Mouse (Mus musculus) right cerebral cortex, postnatal 14 days (tissue): ENCODE measurements around the gene Ofcc1.

ENCODE experiments used
- DNase-seq: peaks from one replicate; pipeline ENCODE4 v3.0.0; 2022

The Ofcc1 gene

GRCm38 (mm10) chr13:40361288-40361687 is at the start of gene Ofcc1:
TSS of gene Ofcc1 (minus strand) at chr13:40361450.
- DNase-seq: no peak

GRCm38 (mm10) chr13:40390120-40390519 is 28.9 kb upstream of the Ofcc1 start:
- no peak for DNase-seq

GRCm38 (mm10) chr13:40387446-40387845 is 26.2 kb upstream of the Ofcc1 start:
- DNase-seq: no peak

GRCm38 (mm10) chr13:40384962-40385361 is 23.7 kb upstream of the Ofcc1 start:
- no peak for DNase-seq

- DNase-seq: no peak
Observed at GRCm38 (mm10) chr13:40376773-40377172, 15.5 kb upstream of the Ofcc1 start.

- DNase-seq: no peak
Observed at GRCm38 (mm10) chr13:40366762-40367161, 5.5 kb upstream of the Ofcc1 start.

- no peak for DNase-seq
Observed at GRCm38 (mm10) chr13:40364855-40365254, 3.6 kb upstream of the Ofcc1 start.

- DNase-seq: no peak
Observed at GRCm38 (mm10) chr13:40360692-40361091, 558 bp downstream of the Ofcc1 start.

- DNase-seq: no peak
Observed at GRCm38 (mm10) chr13:40347045-40347444, 14.2 kb downstream of the Ofcc1 start.

GRCm38 (mm10) chr13:40323301-40323700 is 37.9 kb downstream of the Ofcc1 start:
- DNase-seq: no peak

GRCm38 (mm10) chr13:40320814-40321525 is 40.3 kb downstream of the Ofcc1 start:
- DNase-seq: no peak

GRCm38 (mm10) chr13:40317731-40318130 is 43.5 kb downstream of the Ofcc1 start:
- DNase-seq: no peak

GRCm38 (mm10) chr13:40315158-40315792 is 46.0 kb downstream of the Ofcc1 start:
- no peak for DNase-seq

GRCm38 (mm10) chr13:40292891-40293290 is 68.4 kb downstream of the Ofcc1 start:
- DNase-seq: no peak

- no peak for DNase-seq
Observed at GRCm38 (mm10) chr13:40290846-40291245, 70.4 kb downstream of the Ofcc1 start.

- no peak for DNase-seq
Observed at GRCm38 (mm10) chr13:40288650-40289049, 72.6 kb downstream of the Ofcc1 start.

- DNase-seq: no peak
Observed at GRCm38 (mm10) chr13:40287266-40288002, 73.8 kb downstream of the Ofcc1 start.

- no peak for DNase-seq
Observed at GRCm38 (mm10) chr13:40285234-40285791, 75.9 kb downstream of the Ofcc1 start.

GRCm38 (mm10) chr13:40280616-40281015 is 80.6 kb downstream of the Ofcc1 start:
- DNase-seq: no peak

- no peak for DNase-seq
Observed at GRCm38 (mm10) chr13:40267546-40267945, 93.7 kb downstream of the Ofcc1 start.

- no peak for DNase-seq
Observed at GRCm38 (mm10) chr13:40263087-40263807, 98.0 kb downstream of the Ofcc1 start.

- DNase-seq: no peak
Observed at GRCm38 (mm10) chr13:40258757-40259156, 102.5 kb downstream of the Ofcc1 start.

- no peak for DNase-seq
Observed at GRCm38 (mm10) chr13:40243821-40244220, 117.4 kb downstream of the Ofcc1 start.
